Mouse (Mus musculus): ENCODE data around the gene Spns2. TPM values are rescaled to one million over a fixed set of nuclear protein-coding genes. Genes with fewer than 3 reads are reported as not detected.
A peak's percentile ranks its signal among the peaks of the same experiment; 100 is the strongest.

Spns2 gene
- polyA plus RNA-seq, 1 experiment from 2014 or later = 9.1 TPM

GRCm38 (mm10) chr11:72519895-72520294, 30.2 kb upstream of the Spns2 start:
- Histone ChIP-seq H3K36me3 (no peaks in the 10 kb centered on the region), H3K27me3 (no peaks in the 10 kb centered on the region), H3K9ac (no peak overlapping the region), H3K4me2 (no peak overlapping the region), H3K27ac (replicated peaks) (no peak overlapping the region), H3K4me1 (replicated peaks) (no peaks in the 10 kb centered on the region), H3K4me3 (no peak overlapping the region), H3K9me3 (no peaks in the 10 kb centered on the region)
- WGBS = 69% methylated on average over 3 of the region's 3 CpGs
- ATAC-seq (ENCODE audit: low read depth) = no peak

GRCm38 (mm10) chr11:72519189-72519588, 29.5 kb upstream of the Spns2 start:
- Histone ChIP-seq H3K36me3 (no peaks in the 10 kb centered on the region), H3K9ac (no peak overlapping the region), H3K27me3 (no peaks in the 10 kb centered on the region), H3K4me1 (replicated peaks) (no peaks in the 10 kb centered on the region), H3K4me2 (no peak overlapping the region), H3K27ac (replicated peaks) (no peak overlapping the region), H3K4me3 (no peak overlapping the region), H3K9me3 (no peaks in the 10 kb centered on the region)
- no peak for ATAC-seq (ENCODE audit: low read depth)
- 76% methylated on average over 4 of the region's 4 CpGs for WGBS

- Histone ChIP-seq H3K27ac (replicated peaks) (no peak overlapping the region), H3K27me3 (no peaks in the 10 kb centered on the region), H3K9me3 (no peaks in the 10 kb centered on the region), H3K36me3 (no peaks in the 10 kb centered on the region), H3K4me2 (no peak overlapping the region), H3K4me1 (replicated peaks) (no peaks in the 10 kb centered on the region), H3K9ac (no peak overlapping the region), H3K4me3 (no peak overlapping the region)
- WGBS = 88% methylated on average over 2 of the region's 2 CpGs
- no peak for ATAC-seq (ENCODE audit: low read depth)
Observed at GRCm38 (mm10) chr11:72518449-72518848, 28.7 kb upstream of the Spns2 start.

GRCm38 (mm10) chr11:72514967-72515366, 25.3 kb upstream of the Spns2 start:
- Histone ChIP-seq H3K4me1 (replicated peaks) (no peaks in the 10 kb centered on the region), H3K27ac (replicated peaks) (no peak overlapping the region), H3K27me3 (no peaks in the 10 kb centered on the region), H3K9ac (no peak overlapping the region), H3K4me3 (no peak overlapping the region), H3K36me3 (no peaks in the 10 kb centered on the region), H3K4me2 (no peak overlapping the region), H3K9me3 (no peaks in the 10 kb centered on the region)
- WGBS = 54% methylated on average over 3 of the region's 3 CpGs
- no peak for ATAC-seq (ENCODE audit: low read depth)

- H3K36me3 ChIP-seq = no peaks in the 10 kb centered on the region
- H3K27ac ChIP-seq (replicated peaks) = no peak overlapping the region
- H3K9ac ChIP-seq = no peak overlapping the region
- H3K4me2 ChIP-seq = no peak overlapping the region
- no peak overlapping the region for H3K4me3 ChIP-seq
- H3K27me3 ChIP-seq = no peaks in the 10 kb centered on the region; the same call in 1 of the 2 replicates
- peaks cover 2% of the 10 kb centered on the region for H3K4me1 ChIP-seq (replicated peaks)
- H3K9me3 ChIP-seq = no peaks in the 10 kb centered on the region
- ATAC-seq (ENCODE audit: low read depth) = no peak
- WGBS = 95% methylated on average over 5 of the region's 5 CpGs
Observed at GRCm38 (mm10) chr11:72508651-72509050, 18.9 kb upstream of the Spns2 start.

GRCm38 (mm10) chr11:72507651-72508050, 17.9 kb upstream of the Spns2 start:
- H3K4me3 ChIP-seq = no peak overlapping the region
- H3K9me3 ChIP-seq = no peaks in the 10 kb centered on the region
- no peak for ATAC-seq (ENCODE audit: low read depth)
- H3K27ac ChIP-seq (replicated peaks) = no peak overlapping the region
- H3K36me3 ChIP-seq = no peaks in the 10 kb centered on the region
- H3K4me1 ChIP-seq (replicated peaks) = peaks cover 12% of the 10 kb centered on the region
- H3K9ac ChIP-seq = no peak overlapping the region
- no peaks in the 10 kb centered on the region; the same call in 1 of the 2 replicates for H3K27me3 ChIP-seq
- H3K4me2 ChIP-seq = no peak overlapping the region

DNA sequence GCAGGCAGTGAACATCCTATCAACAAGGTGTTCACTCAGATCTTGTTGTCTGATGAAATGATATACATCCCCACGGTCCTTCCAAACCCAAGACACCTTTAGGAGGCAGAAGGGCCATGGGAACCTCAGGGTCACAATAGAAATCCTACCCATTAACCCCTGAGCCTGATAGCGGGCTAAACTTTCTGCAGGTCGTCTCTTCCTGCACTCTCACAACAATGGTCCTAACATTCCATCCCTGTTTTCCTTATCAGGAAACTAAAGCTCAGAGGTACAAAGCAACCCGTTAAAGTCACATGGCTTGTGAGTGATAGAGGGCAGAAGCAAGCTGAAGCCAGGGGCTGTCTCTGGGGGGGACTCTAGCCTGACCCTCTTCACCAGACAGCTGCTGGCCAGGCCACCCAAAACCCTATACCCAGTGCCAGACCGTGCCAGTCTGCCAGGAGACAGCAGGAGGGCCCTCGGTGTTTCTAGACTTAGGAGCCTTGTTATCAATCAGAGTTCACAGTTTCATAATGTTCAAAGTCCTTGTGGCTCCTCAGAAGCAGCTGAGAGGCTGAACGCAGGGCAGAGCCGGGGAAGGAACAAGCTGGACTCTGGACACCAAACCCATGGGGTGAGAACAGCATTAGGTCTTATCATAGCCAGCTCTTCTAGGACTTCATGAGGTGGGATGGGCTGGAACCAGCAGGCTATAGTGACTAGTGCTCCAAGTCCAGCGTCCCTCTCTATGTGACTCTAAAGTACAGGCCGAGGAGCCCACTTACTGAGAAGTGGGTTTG, 14.5 kb upstream of the Spns2 start:
- H3K9ac ChIP-seq = no peak overlapping the region
- no peak for ATAC-seq (ENCODE audit: low read depth)
- WGBS = 80% methylated on average over 10 of the region's 10 CpGs

DNA sequence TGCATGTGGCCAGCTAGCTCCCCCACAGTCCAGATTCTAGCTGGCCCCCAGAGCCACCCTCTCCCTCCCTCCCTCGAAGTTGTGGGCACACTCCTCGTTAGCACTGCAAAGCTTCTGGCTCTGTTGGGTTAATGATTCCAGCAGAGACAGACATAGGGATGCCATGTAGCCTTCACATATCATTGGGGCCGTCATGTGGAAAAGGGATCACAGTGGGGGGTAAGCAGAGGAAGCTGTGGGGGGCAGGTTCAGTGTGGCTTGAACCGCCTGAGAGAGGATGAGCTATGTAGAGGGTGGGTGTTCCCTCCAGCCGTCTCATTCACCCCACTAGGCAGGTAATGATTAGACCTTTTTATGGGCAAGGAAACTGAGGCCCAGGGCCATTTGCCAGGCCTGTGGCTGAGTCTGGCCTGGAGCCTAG, 13.8 kb upstream of the Spns2 start:
- Histone ChIP-seq H3K9ac (no peak overlapping the region), H3K27ac (replicated peaks) (no peak overlapping the region), H3K9me3 (no peaks in the 10 kb centered on the region), H3K27me3 (no peaks in the 10 kb centered on the region; the same call in 1 of the 2 replicates), H3K4me1 (replicated peaks) (peaks cover 26% of the 10 kb centered on the region), H3K36me3 (no peaks in the 10 kb centered on the region), H3K4me3 (no peak overlapping the region), H3K4me2 (no peak overlapping the region)
- 10% methylated on average over 5 of the region's 5 CpGs for WGBS
- no peak for ATAC-seq (ENCODE audit: low read depth)

More for the DNA sequence above, 14.5 kb upstream of the Spns2 start:
- Histone ChIP-seq H3K4me3 (no peak overlapping the region), H3K36me3 (no peaks in the 10 kb centered on the region), H3K9me3 (no peaks in the 10 kb centered on the region), H3K27me3 (no peaks in the 10 kb centered on the region; the same call in 1 of the 2 replicates), H3K27ac (replicated peaks) (no peak overlapping the region), H3K4me1 (replicated peaks) (peaks cover 26% of the 10 kb centered on the region), H3K4me2 (no peak overlapping the region)

DNA sequence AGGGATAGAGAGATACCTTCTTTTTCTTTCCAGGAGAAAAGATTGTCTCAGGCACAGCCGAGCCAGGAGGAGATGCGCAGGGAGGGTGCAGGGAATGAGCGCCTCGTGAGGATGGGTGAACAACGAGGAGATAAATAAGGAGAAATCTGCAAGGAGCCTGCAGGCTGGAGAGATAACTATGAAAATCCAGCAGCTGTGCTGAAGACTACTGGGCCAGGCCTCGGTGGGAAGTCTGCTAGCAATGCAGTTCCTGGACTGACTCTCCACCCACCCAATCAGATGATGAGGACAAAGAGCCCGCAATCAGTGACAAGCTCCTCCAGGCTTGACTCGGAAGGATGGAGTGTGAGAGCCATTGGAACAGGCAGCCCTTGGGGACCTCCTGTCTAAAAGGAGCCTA, 12.5 kb upstream of the Spns2 start:
- H3K36me3 ChIP-seq = no peaks in the 10 kb centered on the region
- H3K27me3 ChIP-seq = no peaks in the 10 kb centered on the region; the same call in 1 of the 2 replicates
- no peak overlapping the region for H3K4me3 ChIP-seq
- 0 out of 2 replicates have a peak overlapping the region, but pooled peaks have one; percentile 23 for H3K27ac ChIP-seq (replicated peaks)
- H3K4me1 ChIP-seq (replicated peaks) = peaks cover 36% of the 10 kb centered on the region
- no peaks in the 10 kb centered on the region for H3K9me3 ChIP-seq
- no peak overlapping the region for H3K4me2 ChIP-seq
- no peak overlapping the region for H3K9ac ChIP-seq
- 22% methylated on average over 8 of the region's 8 CpGs for WGBS
- ATAC-seq (ENCODE audit: low read depth) = no peak

- Histone ChIP-seq H3K9me3 (no peaks in the 10 kb centered on the region), H3K4me2 (no peak overlapping the region), H3K9ac (no peak overlapping the region), H3K27me3 (no peaks in the 10 kb centered on the region; the same call in 1 of the 2 replicates), H3K27ac (replicated peaks) (no peak overlapping the region), H3K4me1 (replicated peaks) (peaks cover 41% of the 10 kb centered on the region), H3K36me3 (no peaks in the 10 kb centered on the region), H3K4me3 (no peak overlapping the region)
- no peak for ATAC-seq (ENCODE audit: low read depth)
- 33% methylated on average over 5 of the region's 5 CpGs for WGBS
Observed at GRCm38 (mm10) chr11:72501426-72502002, 11.8 kb upstream of the Spns2 start.

GRCm38 (mm10) chr11:72500139-72500538, 10.4 kb upstream of the Spns2 start:
- Histone ChIP-seq H3K36me3 (no peaks in the 10 kb centered on the region), H3K9ac (no peak overlapping the region), H3K4me2 (no peak overlapping the region), H3K9me3 (no peaks in the 10 kb centered on the region), H3K27me3 (no peaks in the 10 kb centered on the region), H3K27ac (replicated peaks) (no peak overlapping the region), H3K4me1 (replicated peaks) (peaks cover 41% of the 10 kb centered on the region), H3K4me3 (no peak overlapping the region)
- WGBS = 88% methylated on average over 4 of the region's 4 CpGs
- no peak for ATAC-seq (ENCODE audit: low read depth)

- Histone ChIP-seq H3K27ac (replicated peaks) (peak overlapping the region; percentile 46), H3K27me3 (no peaks in the 10 kb centered on the region), H3K4me2 (no peak overlapping the region), H3K9ac (0 out of 2 replicates have a peak overlapping the region, but pooled peaks have one; percentile 5), H3K9me3 (no peaks in the 10 kb centered on the region), H3K4me3 (no peak overlapping the region), H3K36me3 (no peaks in the 10 kb centered on the region), H3K4me1 (replicated peaks) (peaks cover 26% of the 10 kb centered on the region)
- ATAC-seq (ENCODE audit: low read depth) = peak; percentile 32; the same call in 1 of the 2 replicates
- 14% methylated on average over 4 of the region's 4 CpGs for WGBS
Observed at GRCm38 (mm10) chr11:72497367-72497766, 7.7 kb upstream of the Spns2 start.
